Mouse (Mus musculus) cerebral cortex, adult 2 months (tissue): Measurements from ENCODE around the gene Creb3l4.

ENCODE experiments used
- WGBS: fragments of 180-500 bp; shearing (Covaris S2); methylation state at CpG from one replicate; pipeline ENCODE4 v1.1.7; 2018; 5-methylcytosine and 5-hydroxymethylcytosine counted together

Creb3l4 gene

GRCm38 (mm10) chr3:90194759-90195158, 48.6 kb downstream of the Creb3l4 start:
- WGBS: 36% methylated on average over 4 of the region's 4 CpGs

GRCm38 (mm10) chr3:90190859-90191510, 52.3 kb downstream of the Creb3l4 start:
- 82% methylated on average over 11 of the region's 11 CpGs for WGBS
